Mouse (Mus musculus) ES-E14 (cell line): ENCODE measurements around the gene Nmnat2. TPM values are rescaled to one million over a fixed set of nuclear protein-coding genes. Genes with fewer than 3 reads are reported as not detected.

Experiments used
- DNase-seq: peaks from one replicate; pipeline ENCODE4 v3.0.0-alpha.2; 2013; ENCODE audit warnings: low read depth, low spot score
- H3K27ac ChIP-seq: 2 replicates; pipeline ENCODE4 v1.5.1; 2012; ENCODE audit warnings: low read depth, mild to moderate bottlenecking, low read length, moderate library complexity, mixed read lengths; ENCODE audit not compliant: poor library complexity, insufficient read depth, severe bottlenecking
- H3K36me3 ChIP-seq: 2 replicates; pipeline ENCODE4 v1.6.1; 2012; ENCODE audit warnings: mild to moderate bottlenecking, low read length, moderate library complexity, mixed read lengths; ENCODE audit not compliant: control insufficient read depth, poor library complexity, insufficient read depth, severe bottlenecking
- H3K4me1 ChIP-seq, 2 experiments: fragments of 150-350 bp in 1 of 2; sonication (generic) in 1 of 2; 2 replicates each; pipeline ENCODE4 v1.6.1; 2012; ENCODE audit warnings: low read length in 2 of 2, mild to moderate bottlenecking in 1 of 2, mixed read lengths in 1 of 2; ENCODE audit not compliant: control insufficient read depth in 2 of 2, insufficient read depth in 2 of 2, poor library complexity in 1 of 2
- H3K4me3 ChIP-seq, 2 experiments: fragments of 150-350 bp in 1 of 2; sonication (generic) in 1 of 2; 2 replicates each; pipeline ENCODE4 v1.5.1; 2012; ENCODE audit warnings: low read length in 2 of 2, low read depth in 1 of 2, mild to moderate bottlenecking in 1 of 2, mixed read lengths in 1 of 2; ENCODE audit not compliant: insufficient read depth in 1 of 2, poor library complexity in 1 of 2, severe bottlenecking in 1 of 2
- H3K9ac ChIP-seq: 2 replicates; pipeline ENCODE4 v1.6.1; 2012; ENCODE audit warnings: low read depth, mild to moderate bottlenecking, low read length, mixed read lengths; ENCODE audit not compliant: poor library complexity, insufficient read depth, severe bottlenecking
- H3K9me3 ChIP-seq: fragments of 150-350 bp; sonication (generic); 2 replicates; pipeline ENCODE4 v1.6.1; 2012; ENCODE audit warnings: low read depth, mild to moderate bottlenecking, low read length; ENCODE audit not compliant: control insufficient read depth, insufficient read depth
- CHD2 ChIP-seq: IDR thresholded peaks from 2 replicates; pipeline ENCODE4 v1.6.1; 2014; ENCODE audit warnings: mild to moderate bottlenecking, low read depth, low read length, inconsistent platforms
- HCFC1 ChIP-seq: IDR thresholded peaks from 2 replicates; pipeline ENCODE4 v1.6.1; 2012; ENCODE audit warnings: low read length, inconsistent platforms, borderline replicate concordance; ENCODE audit not compliant: insufficient read depth
- MAFK ChIP-seq: IDR thresholded peaks from 2 replicates; pipeline ENCODE4 v1.6.1; 2014; ENCODE audit warnings: mild to moderate bottlenecking, low read depth, low read length, inconsistent platforms; ENCODE audit not compliant: insufficient read depth
- ZC3H11A ChIP-seq: IDR thresholded peaks from 2 replicates; pipeline ENCODE4 v1.6.1; 2012; ENCODE audit warnings: low read depth, mild to moderate bottlenecking, inconsistent platforms, low read length, borderline replicate concordance
- ZNF384 ChIP-seq: IDR thresholded peaks from 2 replicates; pipeline ENCODE4 v1.6.1; 2012; ENCODE audit warnings: low read depth, low read length, inconsistent platforms
- in situ Hi-C, 2 experiments: fragments of 600-800 bp; cut with MboI; formaldehyde crosslinking; loops; one replicate each; pipeline ENCODE4 v1.15.1; 2025; ENCODE audit warnings: low sequenced_read_pairs in 2 of 2, inconsistent platforms in 1 of 2; ENCODE audit not compliant: unreplicated experiment in 2 of 2
- total RNA-seq: library from RNA; depleted of rRNA; stranded (reverse); fragments of 300-350 nt; gene quantifications from 2 replicates; pipeline ENCODE4 v1.2.3, GENCODE M21; 2012

Gene Nmnat2
- total RNA-seq, 1 experiment, result 24.8 TPM

DNA sequence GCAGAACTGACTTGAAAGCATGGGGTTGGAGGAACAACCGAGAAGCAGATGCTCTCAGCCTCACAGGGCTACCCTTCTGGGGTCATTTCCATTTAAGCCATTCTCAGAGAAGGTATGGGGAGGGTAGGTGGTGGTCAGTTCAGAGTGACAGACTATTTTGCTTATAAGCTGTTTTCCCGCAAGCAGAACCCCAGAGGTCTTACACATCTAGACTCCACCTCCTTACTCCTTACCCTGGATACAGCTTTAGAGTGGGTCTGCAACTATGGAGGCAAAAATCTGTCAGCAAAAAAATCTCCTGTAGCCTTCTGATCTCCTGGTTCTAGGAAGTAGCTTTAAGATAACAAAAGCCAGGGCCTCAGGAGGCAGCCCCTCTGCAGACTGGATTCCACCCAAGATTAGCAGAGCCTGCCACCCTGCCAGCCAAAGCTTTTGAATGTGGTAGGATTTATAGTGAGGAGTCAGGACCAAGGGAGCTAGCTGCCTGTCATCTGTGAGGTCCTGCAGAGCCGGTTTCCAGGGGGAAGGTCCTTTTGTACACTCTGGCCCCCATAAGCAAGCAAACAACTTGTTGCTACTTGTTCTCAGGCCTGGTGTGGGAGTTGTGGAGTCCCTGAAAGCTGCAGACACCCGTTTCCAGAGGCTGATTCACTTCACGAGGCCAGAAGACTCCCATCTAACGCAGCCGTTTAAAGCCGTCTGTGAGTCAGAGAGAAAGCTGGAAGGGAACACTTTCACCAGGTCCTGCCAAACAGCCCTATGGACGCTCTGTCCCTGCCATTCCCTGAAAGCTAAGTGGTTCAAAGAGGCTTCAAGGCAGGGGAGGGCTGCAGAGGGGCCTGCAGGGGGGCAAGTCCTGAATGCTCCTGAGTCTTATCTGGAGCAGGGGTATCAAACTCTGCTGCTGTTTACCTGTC is 179.3 kb downstream of the Nmnat2 start:
- no peak for DNase-seq
- in situ Hi-C loops, result no loop called here
- H3K27ac ChIP-seq, result no peak overlapping the region
- no peak for TF ChIP-seq MAFK
- no peak for TF ChIP-seq ZNF384
- TF ChIP-seq CHD2, result no peak
- no peak for TF ChIP-seq HCFC1
- TF ChIP-seq ZC3H11A, result no peak
- H3K9ac ChIP-seq, result no peak overlapping the region
- no peak overlapping the region for H3K4me3 ChIP-seq
- no peaks in the 10 kb centered on the region for H3K9me3 ChIP-seq
- H3K36me3 ChIP-seq, result no peaks in the 10 kb centered on the region
- peaks cover 3 to 5% of the 10 kb centered on the region in 2 experiments; a peak in 3 of 4 replicates for H3K4me1 ChIP-seq

GRCm38 (mm10) chr1:153136647-153137046 is 181.9 kb downstream of the Nmnat2 start:
- in situ Hi-C loops, result no loop called here
- Histone ChIP-seq H3K36me3 (no peaks in the 10 kb centered on the region), H3K4me3 (no peak overlapping the region), H3K27ac (no peak overlapping the region), H3K9me3 (no peaks in the 10 kb centered on the region), H3K9ac (no peak overlapping the region), H3K4me1 (peaks cover 0 to 1% of the 10 kb centered on the region in 2 experiments; a peak in 1 of 4 replicates)
- no peak for DNase-seq
- TF ChIP-seq ZC3H11A, result no peak
- TF ChIP-seq CHD2, result no peak
- no peak for TF ChIP-seq HCFC1
- no peak for TF ChIP-seq ZNF384
- no peak for TF ChIP-seq MAFK

- Histone ChIP-seq H3K9ac (no peak overlapping the region), H3K4me3 (no peak overlapping the region), H3K27ac (no peak overlapping the region), H3K9me3 (no peaks in the 10 kb centered on the region), H3K36me3 (no peaks in the 10 kb centered on the region), H3K4me1 (no peaks in the 10 kb centered on the region)
- no peak for DNase-seq
- in situ Hi-C loops, result no loop called here
- no peak for TF ChIP-seq HCFC1
- no peak for TF ChIP-seq ZC3H11A
Measured at GRCm38 (mm10) chr1:153138486-153138885, 183.7 kb downstream of the Nmnat2 start.

DNA sequence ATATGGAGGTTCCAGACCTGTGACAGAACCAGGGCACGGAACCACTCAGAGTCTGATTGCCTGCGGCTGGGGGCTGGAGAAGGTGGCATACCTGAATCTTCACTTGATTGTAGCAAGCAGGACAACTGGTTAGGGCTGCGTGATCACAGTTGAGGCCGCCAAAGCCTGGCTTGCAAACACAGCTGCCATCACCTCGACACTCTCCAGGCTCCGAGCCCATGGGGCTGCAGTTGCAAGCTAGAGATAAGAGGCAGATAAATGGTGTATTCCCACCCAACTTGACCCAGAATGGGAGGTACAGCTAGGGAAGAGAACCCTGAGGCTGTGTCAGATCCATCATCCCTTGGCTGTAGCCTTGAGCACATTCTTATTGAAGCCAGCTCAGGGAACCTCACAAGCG is 184.8 kb downstream of the Nmnat2 start:
- in situ Hi-C loops, result no loop called here
- no peak for DNase-seq

More for the DNA sequence above, 184.8 kb downstream of the Nmnat2 start:
- no peak for TF ChIP-seq MAFK
- no peak for TF ChIP-seq HCFC1
- no peak for TF ChIP-seq CHD2
- TF ChIP-seq ZC3H11A, result no peak
- TF ChIP-seq ZNF384, result no peak
- Histone ChIP-seq H3K36me3 (no peaks in the 10 kb centered on the region), H3K9ac (no peak overlapping the region), H3K4me1 (peaks cover 1 to 5% of the 10 kb centered on the region in 2 experiments; a peak in 1 of 4 replicates), H3K9me3 (no peaks in the 10 kb centered on the region), H3K4me3 (no peak overlapping the region), H3K27ac (no peak overlapping the region)
